Mouse (Mus musculus) heart, adult 2 months (tissue): ENCODE data around the gene Nsmce4a. TPM values are rescaled to one million over a fixed set of nuclear protein-coding genes. Genes with fewer than 3 reads are reported as not detected.
"Not testable (repeated sequence)": the region's sequence is repeated elsewhere in the genome, so short reads cannot be mapped to it uniquely, and the experiment has no call there.

Experiments used
- DNase-seq, 2 experiments: peaks; one replicate each; pipeline ENCODE4 v3.0.0; 2021
- H3K27ac ChIP-seq: fragments of 200-600 bp; 2 replicates; pipeline ENCODE4 v1.8.1; 2022
- H3K27me3 ChIP-seq: fragments of 200-500 bp; 2 replicates; pipeline ENCODE4 v1.6.1; 2012; ENCODE audit warnings: mild to moderate bottlenecking, low read length, inconsistent platforms, mixed read lengths; ENCODE audit not compliant: control insufficient read depth, insufficient read depth
- H3K36me3 ChIP-seq: fragments of 200-500 bp; 2 replicates; pipeline ENCODE4 v1.6.1; 2012; ENCODE audit warnings: low read length, inconsistent platforms; ENCODE audit not compliant: control insufficient read depth, insufficient read depth
- H3K4me1 ChIP-seq: fragments of 200-500 bp; 2 replicates; pipeline ENCODE4 v1.6.1; 2011; ENCODE audit warnings: low read length; ENCODE audit not compliant: control insufficient read depth, insufficient read depth
- H3K4me3 ChIP-seq: fragments of 200-600 bp; 2 replicates; pipeline ENCODE4 v1.8.1; 2022
- H3K79me2 ChIP-seq: fragments of 200-500 bp; replicated peaks from 2 replicates; pipeline ENCODE4 v1.6.1; 2012; ENCODE audit warnings: mild to moderate bottlenecking, inconsistent platforms, low read length, moderate library complexity, mixed read lengths; ENCODE audit not compliant: control insufficient read depth, insufficient read depth
- H3K9ac ChIP-seq: fragments of 200-500 bp; 2 replicates; pipeline ENCODE4 v1.6.1; 2012; ENCODE audit warnings: low read depth, mild to moderate bottlenecking, control low read depth, inconsistent platforms, low read length, mixed read lengths
- CTCF ChIP-seq: fragments of 200-600 bp; IDR thresholded peaks from 2 replicates; pipeline ENCODE4 v1.8.1; 2022; ENCODE audit warnings: antibody characterized with exemption, mild to moderate bottlenecking, moderate library complexity
- EP300 ChIP-seq: fragments of 200-500 bp; IDR thresholded peaks from 2 replicates; pipeline ENCODE4 v1.6.1; 2011; ENCODE audit warnings: low read depth, low read length, control low read depth; ENCODE audit not compliant: insufficient read depth
- POLR2A ChIP-seq: fragments of 200-500 bp; IDR thresholded peaks from 2 replicates; pipeline ENCODE4 v1.6.1; 2011; ENCODE audit warnings: mild to moderate bottlenecking, low read depth, low read length, control low read depth; ENCODE audit not compliant: insufficient read depth
- WGBS: fragments of 180-500 bp; shearing (Covaris S2); methylation state at CpG from one replicate; pipeline ENCODE4 v1.1.7; 2018; 5-methylcytosine and 5-hydroxymethylcytosine counted together
- intact Hi-C: fragments of 180-260 bp; cut with DNase I; formaldehyde crosslinking; loops from one replicate; pipeline ENCODE4 v1.15.1; 2025
- polyA plus RNA-seq: library from polyadenylated mRNA; depleted of rRNA; stranded (reverse); fragments of >200 nt; gene quantifications from 2 replicates; pipeline ENCODE4 v1.2.3, GENCODE M21; 2012
- total RNA-seq, 2 experiments: library from RNA; stranded (reverse); gene quantifications; 2 replicates each; pipeline ENCODE4 v1.2.3; 2021

Nsmce4a gene
- total and polyA plus RNA-seq, 3 experiments = 20.0 to 46.0 (median 38.6) TPM

- Histone ChIP-seq H3K4me3 (no peak overlapping the region), H3K79me2 (no peaks in the 10 kb centered on the region), H3K4me1 (peaks cover 3% of the 10 kb centered on the region), H3K36me3 (peaks cover 2% of the 10 kb centered on the region), H3K27me3 (no peaks in the 10 kb centered on the region), H3K9ac (no peak overlapping the region), H3K27ac (peak overlapping the region; percentile 63)
- intact Hi-C loops = loop anchor here (1.0 to 5.0 kb wide), 3 partner anchors 13 to 229 kb away; no protein-coding TSS in a partner anchor
- WGBS = 32% methylated on average over 25 of the region's 25 CpGs
- DNase-seq = peak; percentile 84 to 89
- TF ChIP-seq CTCF (peak; percentile 82), POLR2A (no peak), EP300 (peak; percentile 80)
These were observed 39.3 kb downstream of the Nsmce4a start for GRCm38 (mm10) chr7:130533316-130534260.

- not testable (repeated sequence) for H3K27me3 ChIP-seq, H3K4me3 ChIP-seq, H3K79me2 ChIP-seq, H3K36me3 ChIP-seq, DNase-seq, H3K9ac ChIP-seq, H3K27ac ChIP-seq, H3K4me1 ChIP-seq
- 92% methylated on average over 15 of the region's 15 CpGs for WGBS
- intact Hi-C loops = loop anchor here (5.0 kb wide), 2 partner anchors 216 to 231 kb away; no protein-coding TSS in a partner anchor
These were observed 41.8 kb downstream of the Nsmce4a start for GRCm38 (mm10) chr7:130531138-130531537.

- Histone ChIP-seq H3K79me2 (no peaks in the 10 kb centered on the region), H3K9ac (no peak overlapping the region), H3K27me3 (no peaks in the 10 kb centered on the region), H3K36me3 (no peaks in the 10 kb centered on the region), H3K27ac (no peak overlapping the region), H3K4me1 (no peaks in the 10 kb centered on the region), H3K4me3 (no peak overlapping the region)
- no peak for TF ChIP-seq EP300
- no peak for TF ChIP-seq CTCF
- TF ChIP-seq POLR2A = no peak
- intact Hi-C loops = no loop called here
- no peak for DNase-seq
- 60% methylated on average over 9 of the region's 9 CpGs for WGBS
These were observed 45.6 kb downstream of the Nsmce4a start for GRCm38 (mm10) chr7:130527306-130527705.

GRCm38 (mm10) chr7:130523451-130523850, 49.5 kb downstream of the Nsmce4a start:
- no peak overlapping the region for H3K27ac ChIP-seq
- WGBS = 90% methylated on average over 8 of the region's 8 CpGs
- TF ChIP-seq CTCF = no peak
- no peak for TF ChIP-seq POLR2A
- no peak for TF ChIP-seq EP300
- no peaks in the 10 kb centered on the region for H3K79me2 ChIP-seq
- intact Hi-C loops = no loop called here
- no peaks in the 10 kb centered on the region for H3K4me1 ChIP-seq
- H3K9ac ChIP-seq = no peak overlapping the region
- H3K36me3 ChIP-seq = no peaks in the 10 kb centered on the region
- H3K4me3 ChIP-seq = no peak overlapping the region
- DNase-seq = no peak
- no peaks in the 10 kb centered on the region for H3K27me3 ChIP-seq

- H3K27me3 ChIP-seq = no peaks in the 10 kb centered on the region
- H3K27ac ChIP-seq = peak overlapping the region; percentile 94; the same call in 1 of the 2 replicates
- no peak overlapping the region for H3K4me3 ChIP-seq
- H3K36me3 ChIP-seq = peaks cover 12% of the 10 kb centered on the region
- no peak for DNase-seq
- no peak for TF ChIP-seq POLR2A
- TF ChIP-seq EP300 = no peak
- no peak for TF ChIP-seq CTCF
- 65% methylated on average over 14 of the region's 14 CpGs for WGBS
- H3K79me2 ChIP-seq = no peaks in the 10 kb centered on the region; the same call in 1 of the 2 replicates
- H3K9ac ChIP-seq = no peak overlapping the region
- no peaks in the 10 kb centered on the region for H3K4me1 ChIP-seq
- intact Hi-C loops = no loop called here
These were observed 52.0 kb downstream of the Nsmce4a start for GRCm38 (mm10) chr7:130520812-130521422.

- DNase-seq = no peak
- WGBS = 13% methylated on average over 20 of the region's 20 CpGs
- TF ChIP-seq EP300 = no peak
- no peak for TF ChIP-seq CTCF
- TF ChIP-seq POLR2A = no peak
- Histone ChIP-seq H3K4me1 (no peaks in the 10 kb centered on the region), H3K4me3 (peak within 1 kb of the TSS; percentile 94), H3K79me2 (no peaks in the 10 kb centered on the region; the same call in 1 of the 2 replicates), H3K27ac (peak within 1 kb of the TSS; percentile 94), H3K27me3 (no peaks in the 10 kb centered on the region), H3K9ac (peak within 1 kb of the TSS; percentile 93), H3K36me3 (peaks cover 13% of the 10 kb centered on the region)
- intact Hi-C loops = no loop called here
These were observed 52.9 kb downstream of the Nsmce4a start, which contains the start of gene Ate1 for GRCm38 (mm10) chr7:130520049-130520425. Gene Ate1 (minus strand): TSS chr7:130520369.
